Mouse (Mus musculus) embryonic facial prominence, embryonic 12.5 days (tissue): ENCODE data around the gene Emp1. TPM values are rescaled to one million over a fixed set of nuclear protein-coding genes. Genes with fewer than 3 reads are reported as not detected.

Experiments
- ATAC-seq: fragments of 200-750 bp; cut with Nextera tagmentation; 2 replicates; pipeline ENCODE4 v1.8.0; 2017; ENCODE audit not compliant: insufficient number of reproducible peaks, insufficient read depth, low FRiP score, low TSS enrichment
- H3K27ac ChIP-seq: fragments of 300-500 bp; sonication (generic); 2 replicates; pipeline ENCODE4 v1.5.1; 2016; ENCODE audit warnings: mild to moderate bottlenecking
- H3K27me3 ChIP-seq: fragments of 300-500 bp; sonication (generic); 2 replicates; pipeline ENCODE4 v1.6.1; 2016; ENCODE audit warnings: mild to moderate bottlenecking, moderate library complexity
- H3K36me3 ChIP-seq: fragments of 300-500 bp; sonication (generic); 2 replicates; pipeline ENCODE4 v1.6.1; 2016; ENCODE audit warnings: mild to moderate bottlenecking
- H3K4me1 ChIP-seq: fragments of 300-500 bp; sonication (generic); 2 replicates; pipeline ENCODE4 v1.6.1; 2016
- H3K4me2 ChIP-seq: fragments of 300-500 bp; sonication (generic); replicated peaks from 2 replicates; pipeline ENCODE4 v1.6.1; 2016; ENCODE audit warnings: mild to moderate bottlenecking, moderate library complexity
- H3K4me3 ChIP-seq: fragments of 300-500 bp; sonication (generic); 2 replicates; pipeline ENCODE4 v1.5.1; 2016; ENCODE audit warnings: mild to moderate bottlenecking
- H3K9ac ChIP-seq: fragments of 300-500 bp; sonication (generic); 2 replicates; pipeline ENCODE4 v1.6.1; 2016; ENCODE audit warnings: mild to moderate bottlenecking, moderate library complexity
- H3K9me3 ChIP-seq: fragments of 300-500 bp; sonication (generic); 2 replicates; pipeline ENCODE4 v1.6.1; 2016; ENCODE audit warnings: mild to moderate bottlenecking, moderate library complexity
- WGBS: fragments of 180-500 bp; shearing (Covaris S2); methylation state at CpG from one replicate; pipeline ENCODE4 v1.1.7; 2016; 5-methylcytosine and 5-hydroxymethylcytosine counted together
- polyA plus RNA-seq: library from polyadenylated mRNA; unstranded; fragments of >200 nt; fragmentation: Nextera tagmentation; extraction: Ambion mirVana; gene quantifications from 2 replicates; pipeline ENCODE4 v1.2.1, GENCODE M21; 2016

The Emp1 gene
- polyA plus RNA-seq, 1 experiment from 2014 or later, result 30.4 TPM

DNA sequence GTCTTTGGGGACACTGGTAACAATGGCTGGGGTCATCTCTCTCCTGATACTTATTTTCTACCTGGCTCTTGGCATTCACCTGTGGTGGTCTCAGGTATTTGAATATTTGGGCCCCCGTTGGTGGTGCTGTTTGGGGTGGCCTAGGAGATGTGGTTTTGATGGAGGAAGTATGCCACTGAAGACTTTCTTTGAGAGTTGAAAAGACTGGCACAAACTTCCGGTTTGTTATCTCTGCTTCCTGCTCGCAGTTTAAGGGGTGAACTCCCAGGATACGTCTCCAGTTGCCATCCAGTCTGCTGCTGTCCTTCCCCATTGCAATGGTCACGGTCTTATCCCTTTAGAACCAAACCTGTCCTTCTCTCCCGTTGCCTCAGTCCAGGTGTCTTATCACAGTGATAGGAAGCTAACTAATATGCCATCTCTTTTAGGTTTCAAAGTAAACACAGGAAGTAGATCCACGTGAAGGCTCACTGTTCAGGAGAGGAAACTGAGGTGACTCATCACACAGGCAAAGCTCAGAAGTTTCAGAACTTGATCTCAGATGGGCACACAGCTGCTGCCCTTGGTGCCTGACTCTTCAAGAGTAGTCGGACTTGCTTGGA is 56.0 kb downstream of the Emp1 start:
- Histone ChIP-seq H3K36me3 (no peaks in the 10 kb centered on the region), H3K9me3 (0 out of 2 replicates have a peak, but pooled peaks cover 4% of the 10 kb centered on the region), H3K27me3 (no peaks in the 10 kb centered on the region), H3K4me2 (no peak overlapping the region), H3K27ac (no peak overlapping the region), H3K9ac (no peak overlapping the region), H3K4me3 (no peak overlapping the region), H3K4me1 (no peaks in the 10 kb centered on the region)
- WGBS, result 84% methylated on average over 8 of the region's 8 CpGs
- no peak for ATAC-seq

DNA sequence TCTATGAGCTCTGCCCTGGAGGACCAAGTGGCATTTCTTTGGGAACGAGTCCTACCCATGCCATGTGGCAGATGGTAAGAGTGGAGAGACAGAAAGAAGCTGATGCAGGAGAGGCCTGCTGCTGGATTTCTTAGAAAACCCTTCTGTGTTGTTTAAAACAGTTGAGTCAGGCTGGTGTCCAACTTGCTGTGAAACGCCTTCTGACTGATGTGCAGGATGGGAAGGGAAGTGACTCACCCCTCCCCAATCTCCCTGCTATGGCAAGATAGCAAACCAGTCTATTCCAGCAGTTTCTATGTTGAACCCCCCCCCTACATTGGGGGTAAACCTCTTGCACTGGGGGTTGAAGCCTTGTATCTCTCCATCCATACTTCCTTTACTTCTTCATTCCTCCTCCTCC is 65.9 kb downstream of the Emp1 start:
- Histone ChIP-seq H3K9me3 (0 out of 2 replicates have a peak, but pooled peaks cover 3% of the 10 kb centered on the region), H3K9ac (no peak overlapping the region), H3K4me2 (no peak overlapping the region), H3K4me3 (no peak overlapping the region), H3K4me1 (peaks cover 7% of the 10 kb centered on the region), H3K27ac (no peak overlapping the region), H3K36me3 (no peaks in the 10 kb centered on the region), H3K27me3 (0 out of 2 replicates have a peak, but pooled peaks cover 2% of the 10 kb centered on the region)
- ATAC-seq, result no peak
- 83% methylated on average over 2 of the region's 2 CpGs for WGBS

DNA sequence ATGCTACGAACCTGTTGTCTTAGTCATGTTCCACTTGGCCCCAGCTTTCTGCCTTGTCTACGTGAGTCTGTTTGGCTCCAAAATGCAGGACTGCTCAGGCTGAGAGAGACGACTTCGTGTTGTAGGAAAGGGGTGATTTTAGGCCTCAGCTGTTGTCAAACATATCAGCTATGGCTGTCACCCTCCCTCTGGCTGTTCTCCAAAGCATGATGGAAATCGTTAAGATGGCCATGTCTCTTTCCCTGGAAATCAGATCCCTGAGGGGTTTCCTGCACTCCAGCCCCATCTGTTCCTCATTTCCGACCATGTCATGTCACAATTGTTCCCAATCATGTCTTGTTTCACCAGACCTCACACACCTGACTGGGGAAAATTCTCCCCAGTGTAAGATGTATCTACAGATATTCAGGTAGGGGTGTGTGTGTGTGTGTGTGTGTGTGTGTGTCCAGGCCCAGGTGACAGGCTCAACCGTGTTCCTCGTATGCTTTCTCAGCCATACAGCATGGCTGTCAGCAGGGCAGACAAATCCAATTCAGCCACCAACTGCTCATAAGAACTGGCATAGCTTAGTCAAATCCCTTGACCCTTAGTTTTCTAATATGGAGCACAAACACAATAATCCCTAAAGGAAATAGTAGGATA is 67.0 kb downstream of the Emp1 start:
- Histone ChIP-seq H3K9me3 (no peaks in the 10 kb centered on the region), H3K27ac (no peak overlapping the region; the same call in 1 of the 2 replicates), H3K4me2 (no peak overlapping the region), H3K4me3 (no peak overlapping the region), H3K9ac (no peak overlapping the region), H3K4me1 (peaks cover 7% of the 10 kb centered on the region), H3K36me3 (no peaks in the 10 kb centered on the region), H3K27me3 (0 out of 2 replicates have a peak, but pooled peaks cover 2% of the 10 kb centered on the region)
- WGBS, result 30% methylated on average over 8 of the region's 8 CpGs
- no peak for ATAC-seq

DNA sequence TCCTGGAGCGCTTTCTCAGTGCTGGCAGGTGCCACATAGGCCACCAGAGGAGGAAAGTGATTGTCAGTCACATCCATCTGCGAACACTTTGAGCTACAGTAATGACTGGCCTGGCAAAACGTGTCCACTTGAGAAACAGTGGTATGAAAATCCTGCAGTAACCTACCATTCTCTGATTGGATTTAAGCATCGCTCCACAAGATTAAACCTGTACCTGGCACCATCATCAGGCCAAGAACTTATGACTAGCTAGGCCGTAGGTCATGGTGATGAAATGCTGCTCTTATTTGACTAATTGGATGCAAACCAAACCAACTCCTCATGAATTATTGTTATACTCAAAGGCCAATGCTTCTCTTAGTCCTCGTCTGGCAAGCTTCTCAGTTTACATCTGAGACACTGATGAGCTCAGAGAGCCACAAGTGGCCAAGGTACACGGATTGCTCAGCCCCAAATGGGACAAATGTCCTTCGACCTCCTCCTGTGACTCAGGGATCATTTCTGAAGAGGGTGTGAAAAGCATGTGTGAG is 68.2 kb downstream of the Emp1 start:
- H3K9me3 ChIP-seq, result no peaks in the 10 kb centered on the region
- no peak overlapping the region for H3K9ac ChIP-seq
- WGBS, result 78% methylated on average over 8 of the region's 8 CpGs
- ATAC-seq, result no peak
- no peak overlapping the region for H3K4me3 ChIP-seq
- no peaks in the 10 kb centered on the region for H3K36me3 ChIP-seq
- H3K4me2 ChIP-seq, result no peak overlapping the region
- H3K27me3 ChIP-seq, result 0 out of 2 replicates have a peak, but pooled peaks cover 2% of the 10 kb centered on the region
- H3K4me1 ChIP-seq, result peaks cover 7% of the 10 kb centered on the region
- H3K27ac ChIP-seq, result no peak overlapping the region

Other genes with a start within 250 kb of the Emp1 start
- gene Gprc5d, start 244.3 kb upstream of the Emp1 start, polyA plus RNA-seq, result not detected in 2 replicates
- 26.4 and 28.7 TPM in 2 replicates for gene Fam234b, start 164.6 kb upstream of the Emp1 start, polyA plus RNA-seq
- 6.8 and 7.3 TPM in 2 replicates for gene Hebp1, start 164.5 kb upstream of the Emp1 start, polyA plus RNA-seq
- gene Gsg1, start 108.2 kb upstream of the Emp1 start, polyA plus RNA-seq, result 0.45 TPM in 1 of 2 replicates, not detected in the other
- gene Pbp2, start 52.1 kb upstream of the Emp1 start, polyA plus RNA-seq, result not detected in 2 replicates